Mouse (Mus musculus): ENCODE data around the gene Olfm1.

DNA sequence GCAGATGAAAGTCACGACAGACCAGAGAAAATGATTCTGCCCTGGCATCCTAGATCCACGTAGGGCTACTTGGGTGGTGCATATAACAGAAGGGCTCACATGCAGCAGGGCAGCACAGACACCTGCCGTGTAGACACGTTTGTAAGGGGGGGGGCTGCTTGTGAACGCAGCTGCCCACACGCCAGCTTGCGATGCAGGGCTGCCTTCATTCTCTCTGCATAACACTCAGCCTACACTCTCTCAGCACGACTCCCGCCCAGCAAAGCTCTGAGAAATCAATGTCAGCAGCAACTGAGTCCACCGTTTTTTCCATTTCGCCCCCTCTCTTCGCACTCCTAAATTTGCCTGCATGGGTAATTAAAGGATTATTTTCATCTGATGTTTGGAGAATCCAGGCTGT, 23.5 kb upstream of the Olfm1 start:
- no peak for TF ChIP-seq POLR2A (IDR thresholded peaks at IDR 0.05; ENCODE audit: low read depth, low read length)
- TF ChIP-seq CTCF (IDR thresholded peaks at IDR 0.05; ENCODE audit: borderline replicate concordance, insufficient read depth, low read length): no peak

All from embryonic fibroblast, embryonic 13.5 days (primary cell).